ENCODE assay signal across 24 mouse cellular contexts in genomic region chr5:146709361-146709760, GRCm38 (mm10).
DNase-seq lines count a peak whose midpoint lies in the region; ATAC-seq and TF ChIP-seq lines count a peak whose summit lies in the region.
"Had no signal": no experiment of that assay in that cellular context is flagged by ENCODE, and none has a peak within 500 bp of the region (broad histone marks: within the 10 kb centered on the region; RNA-seq: fewer than 3 reads in every experiment).

No protein-coding gene starts in this region.

- ATAC-seq in intestine, embryonic 14.5 days (replicated peaks; ENCODE audit: low FRiP score, low TSS enrichment, low read depth): peak; percentile 13; the same call in 1 of the 2 replicates
- ATAC-seq in intestine, postnatal 0 days: no peak
- ATAC-seq in stomach, embryonic 14.5 days (ENCODE audit: insufficient number of reproducible peaks, insufficient read depth, low FRiP score, low read depth): 0 out of 2 replicates have a peak, but pooled peaks have one; percentile 10
- ATAC-seq in stomach, postnatal 0 days (ENCODE audit: low FRiP score, low TSS enrichment): no peak
- ATAC-seq: activated CD4-positive, CD25-positive, alpha-beta regulatory T cell, adult 4 months; forebrain, embryonic 14.5 days; Patski had no signal

- no peak for DNase-seq in intestine, embryonic 14.5 days (ENCODE audit: low spot score)
- no peak for DNase-seq in stomach, postnatal 0 days (ENCODE audit: low spot score)
- DNase-seq in brain, embryonic 14.5 days (ENCODE audit: low read depth): peak; percentile 66
- DNase-seq in urinary bladder, postnatal 10 days (ENCODE audit: low spot score): no peak
- no peak for DNase-seq in cerebellum, adult 11-12 months
- no peak for DNase-seq in left cerebral cortex, postnatal 10 days (ENCODE audit: extremely low spot score in 1 of 2, low spot score in 2 of 2)
- DNase-seq: adrenal gland, postnatal 14 days; cerebellum, adult 2 months; cerebellum, postnatal 10 days; embryo, embryonic 11 days; gastrocnemius, adult 2 months; gastrocnemius, postnatal 25 days had no signal

- no peak overlapping the region for H3K4me3 ChIP-seq in intestine, embryonic 14.5 days (ENCODE audit: low read depth, low read length)
- H3K4me3 ChIP-seq in intestine, postnatal 0 days (ENCODE audit: low read depth, low read length): no peak overlapping the region
- no peak overlapping the region for H3K4me3 ChIP-seq in stomach, embryonic 14.5 days (ENCODE audit: low read depth, low read length)
- H3K4me3 ChIP-seq in stomach, postnatal 0 days (ENCODE audit: low read depth, low read length): no peak overlapping the region
- H3K4me3 ChIP-seq: embryonic facial prominence, embryonic 15.5 days; erythroblast, embryonic 14.5 days; forebrain, embryonic 10.5 days; gastrocnemius, adult 2 months; heart, embryonic 12.5 days; hindbrain, embryonic 10.5 days had no signal

- no peak for TF ChIP-seq POLR2A in brain, embryonic 14.5 days (IDR thresholded peaks at IDR 0.05; ENCODE audit: borderline replicate concordance, extremely low read depth, insufficient read depth, insufficient read length, poor library complexity, severe bottlenecking)

- no peak for TF ChIP-seq CTCF in intestine, postnatal 0 days (IDR thresholded peaks at IDR 0.05; ENCODE audit: low read depth)
- no peak for TF ChIP-seq CTCF in stomach, postnatal 0 days (IDR thresholded peaks at IDR 0.05; ENCODE audit: low read depth)
- no peak for TF ChIP-seq CTCF in brain, embryonic 14.5 days (IDR thresholded peaks at IDR 0.05; ENCODE audit: borderline replicate concordance, extremely low read depth, insufficient read depth, insufficient read length)

- no peak overlapping the region for H3K4me2 ChIP-seq in intestine, embryonic 14.5 days (ENCODE audit: low read length)
- no peak overlapping the region for H3K4me2 ChIP-seq in intestine, postnatal 0 days (replicated peaks; ENCODE audit: low read depth)
- H3K4me2 ChIP-seq in stomach, embryonic 14.5 days (replicated peaks; ENCODE audit: low read depth, low read length): no peak overlapping the region
- no peak overlapping the region for H3K4me2 ChIP-seq in stomach, postnatal 0 days (replicated peaks; ENCODE audit: low read depth)
- H3K4me2 ChIP-seq: embryonic facial prominence, embryonic 15.5 days; heart, embryonic 12.5 days; hindbrain, embryonic 14.5 days had no signal

- no peaks in the 10 kb centered on the region for H3K27me3 ChIP-seq in intestine, embryonic 14.5 days (replicated peaks; ENCODE audit: control insufficient read depth, insufficient read depth, low read length)
- H3K27me3 ChIP-seq in intestine, postnatal 0 days (replicated peaks; ENCODE audit: control insufficient read depth, insufficient read depth, low read length): no peaks in the 10 kb centered on the region
- no peaks in the 10 kb centered on the region for H3K27me3 ChIP-seq in stomach, embryonic 14.5 days (ENCODE audit: control insufficient read depth, insufficient read depth, low read length)
- H3K27me3 ChIP-seq in stomach, postnatal 0 days (ENCODE audit: control insufficient read depth, insufficient read depth, low read length): no peaks in the 10 kb centered on the region
- H3K27me3 ChIP-seq: CH12.LX; embryonic facial prominence, embryonic 15.5 days; heart, embryonic 12.5 days; Patski had no signal

- H3K4me1 ChIP-seq in intestine, embryonic 14.5 days (replicated peaks; ENCODE audit: control insufficient read depth, insufficient read depth, low read length): peaks cover 3% of the 10 kb centered on the region
- no peaks in the 10 kb centered on the region for H3K4me1 ChIP-seq in intestine, postnatal 0 days (replicated peaks; ENCODE audit: control insufficient read depth, insufficient read depth, low read length)
- no peaks in the 10 kb centered on the region for H3K4me1 ChIP-seq in stomach, embryonic 14.5 days (ENCODE audit: control insufficient read depth, insufficient read depth, low read length)
- H3K4me1 ChIP-seq in stomach, postnatal 0 days (replicated peaks; ENCODE audit: control insufficient read depth, insufficient read depth): no peaks in the 10 kb centered on the region
- H3K4me1 ChIP-seq: embryonic facial prominence, embryonic 15.5 days; heart, embryonic 12.5 days had no signal

- H3K9ac ChIP-seq in intestine, embryonic 14.5 days (ENCODE audit: low read length): no peak overlapping the region
- no peak overlapping the region for H3K9ac ChIP-seq in intestine, postnatal 0 days (ENCODE audit: low read depth, low read length)
- no peak overlapping the region for H3K9ac ChIP-seq in stomach, embryonic 14.5 days (replicated peaks; ENCODE audit: low read depth, low read length)
- H3K9ac ChIP-seq in stomach, postnatal 0 days (ENCODE audit: low read length): no peak overlapping the region
- H3K9ac ChIP-seq: embryonic facial prominence, embryonic 15.5 days; heart, embryonic 12.5 days; hindbrain, embryonic 14.5 days had no signal

- intact Hi-C loops in left cerebral cortex, postnatal 10 days (cut with DNase I): loop anchor here (5.0 kb wide), 2 partner anchors 133 to 608 kb away; no protein-coding TSS in a partner anchor

- H3K9me3 ChIP-seq in intestine, embryonic 14.5 days (ENCODE audit: control insufficient read depth, low read length): no peaks in the 10 kb centered on the region
- no peaks in the 10 kb centered on the region for H3K9me3 ChIP-seq in intestine, postnatal 0 days (ENCODE audit: control insufficient read depth)
- no peaks in the 10 kb centered on the region; the same call in 1 of the 2 replicates for H3K9me3 ChIP-seq in stomach, embryonic 14.5 days (ENCODE audit: control insufficient read depth, low read depth, low read length)
- no peaks in the 10 kb centered on the region for H3K9me3 ChIP-seq in stomach, postnatal 0 days (ENCODE audit: control insufficient read depth, low read length)
- H3K9me3 ChIP-seq: embryonic facial prominence, embryonic 15.5 days; forebrain, embryonic 10.5 days had no signal

- H3K27ac ChIP-seq in intestine, embryonic 14.5 days (ENCODE audit: low read depth): peak overlapping the region; percentile 57; the same call in 1 of the 2 replicates
- H3K27ac ChIP-seq in intestine, postnatal 0 days (ENCODE audit: low read depth, low read length): no peak overlapping the region
- H3K27ac ChIP-seq in stomach, embryonic 14.5 days (ENCODE audit: low read length): no peak overlapping the region
- H3K27ac ChIP-seq in stomach, postnatal 0 days (replicated peaks): no peak overlapping the region
- H3K27ac ChIP-seq: embryonic facial prominence, embryonic 15.5 days; forebrain, embryonic 10.5 days; gastrocnemius, adult 2 months; hindbrain, embryonic 10.5 days; hindbrain, embryonic 14.5 days had no signal

- TF ChIP-seq EP300 in stomach, postnatal 0 days (optimal IDR thresholded peaks at IDR 0.05): no peak

- WGBS in intestine, embryonic 14.5 days: 40% methylated on average over 3 of the region's 3 CpGs
- WGBS in intestine, postnatal 0 days: 65% methylated on average over 3 of the region's 3 CpGs
- WGBS in stomach, embryonic 14.5 days: 41% methylated on average over 3 of the region's 3 CpGs
- WGBS in stomach, postnatal 0 days: 33% methylated on average over 3 of the region's 3 CpGs

- no peaks in the 10 kb centered on the region for H3K36me3 ChIP-seq in intestine, embryonic 14.5 days (ENCODE audit: control insufficient read depth, insufficient read depth, low read length)
- H3K36me3 ChIP-seq in intestine, postnatal 0 days (ENCODE audit: control insufficient read depth, insufficient read depth): no peaks in the 10 kb centered on the region
- H3K36me3 ChIP-seq in stomach, embryonic 14.5 days (ENCODE audit: control insufficient read depth, insufficient read depth, low read length): no peaks in the 10 kb centered on the region
- H3K36me3 ChIP-seq in stomach, postnatal 0 days (ENCODE audit: control insufficient read depth, insufficient read depth, low read length): no peaks in the 10 kb centered on the region
- H3K36me3 ChIP-seq: embryonic facial prominence, embryonic 15.5 days; forebrain, embryonic 10.5 days; heart, embryonic 12.5 days; hindbrain, embryonic 10.5 days had no signal

Comparison
In these comparisons a context has a peak if more than half of its experiments do, and no peak if none do; other contexts are left out.
1. ATAC-seq: peak in intestine, embryonic 14.5 days (single experiment) and stomach, embryonic 14.5 days (single experiment); none in intestine, postnatal 0 days (single experiment) and stomach, postnatal 0 days (single experiment).